13 mouse cellular contexts compared by ENCODE assay signal in the genomic region with DNA sequence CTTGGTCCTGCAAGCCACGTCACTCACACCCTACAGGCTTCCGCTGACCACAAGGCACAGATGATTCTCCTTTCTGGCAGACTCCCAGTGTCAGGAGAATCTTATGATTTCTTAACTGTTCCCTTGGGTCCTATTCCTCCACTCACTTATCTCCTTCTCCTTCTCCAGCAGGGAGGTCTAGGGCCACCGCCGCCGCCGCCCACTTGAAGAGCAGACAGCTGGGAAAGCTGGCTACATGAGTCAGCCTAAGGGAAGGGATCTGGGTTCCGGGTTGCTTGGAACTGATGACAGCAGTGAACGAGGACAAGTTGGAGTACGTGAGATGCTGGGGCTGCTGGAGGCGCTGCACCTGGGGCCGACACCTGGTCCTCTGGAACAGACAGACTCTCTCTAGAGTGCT.
DNase-seq lines count a peak whose midpoint lies in the region; ATAC-seq and TF ChIP-seq lines count a peak whose summit lies in the region.
"Had no signal": no experiment of that assay in that cellular context is flagged by ENCODE, and none has a peak within 500 bp of the region (broad histone marks: within the 10 kb centered on the region; RNA-seq: fewer than 3 reads in every experiment).

No protein-coding gene starts in this region.

- peak; percentile 56 for DNase-seq in kidney, adult 2 months
- DNase-seq in MN1 (ENCODE audit: low spot score), result peak; percentile 82
- DNase-seq in heart, adult 9 months (ENCODE audit: low spot score in 2 of 2), result peak; percentile 38 to 60
- DNase-seq in kidney, postnatal 36 days, result peak; percentile 38 to 43
- DNase-seq in spleen, postnatal 14 days (ENCODE audit: low spot score in 2 of 2), result no peak
- DNase-seq in embryo, embryonic 10 days (ENCODE audit: low spot score), result no peak
- DNase-seq: liver, postnatal 0 days; spleen, adult 18-20 months; thymus, adult 18-20 months had no signal

- H3K36me3 ChIP-seq in kidney, adult 2 months (ENCODE audit: control insufficient read depth, insufficient read depth, low read length), result no peaks in the 10 kb centered on the region
- no peaks in the 10 kb centered on the region for H3K36me3 ChIP-seq in kidney, embryonic 14.5 days (ENCODE audit: control insufficient read depth, insufficient read depth, low read length)
- H3K36me3 ChIP-seq: hindbrain, embryonic 13.5 days; midbrain, embryonic 12.5 days had no signal

- no peak for ATAC-seq in kidney, embryonic 14.5 days (ENCODE audit: low FRiP score, low TSS enrichment)
- no peak for ATAC-seq in granulocyte monocyte progenitor cell, adult 5-6 weeks (replicated peaks; ENCODE audit: poor library complexity, severe bottlenecking)
- ATAC-seq: liver, postnatal 0 days had no signal

- WGBS in kidney, adult 2 months, result 84% methylated on average over 11 of the region's 11 CpGs
- 81% methylated on average over 11 of the region's 11 CpGs for WGBS in kidney, embryonic 14.5 days

- no peak for TF ChIP-seq POLR2A in kidney, adult 2 months (IDR thresholded peaks at IDR 0.05; ENCODE audit: low read depth, low read length)

- no peak for TF ChIP-seq CTCF in kidney, adult 2 months (conservative IDR thresholded peaks at IDR 0.05; ENCODE audit: insufficient read depth, insufficient read length, low read depth, low read length)

- H3K9me3 ChIP-seq in kidney, embryonic 14.5 days (ENCODE audit: control insufficient read depth, low read length), result no peaks in the 10 kb centered on the region
- H3K9me3 ChIP-seq: hindbrain, embryonic 13.5 days; midbrain, embryonic 12.5 days had no signal

- no peak overlapping the region for H3K4me3 ChIP-seq in kidney, adult 2 months (ENCODE audit: insufficient read depth, low read depth, low read length)
- H3K4me3 ChIP-seq in kidney, embryonic 14.5 days (ENCODE audit: low read length), result no peak overlapping the region
- H3K4me3 ChIP-seq: hindbrain, embryonic 13.5 days; midbrain, embryonic 12.5 days had no signal

- H3K4me2 ChIP-seq in kidney, embryonic 14.5 days (replicated peaks; ENCODE audit: low read depth, low read length), result no peak overlapping the region
- H3K4me2 ChIP-seq: hindbrain, embryonic 13.5 days; midbrain, embryonic 12.5 days had no signal

- H3K27me3 ChIP-seq in kidney, adult 2 months (replicated peaks; ENCODE audit: control insufficient read depth, insufficient read depth, low read length), result no peaks in the 10 kb centered on the region
- H3K27me3 ChIP-seq in kidney, embryonic 14.5 days (ENCODE audit: control insufficient read depth, insufficient read depth, low read length), result no peaks in the 10 kb centered on the region
- H3K27me3 ChIP-seq: hindbrain, embryonic 13.5 days; midbrain, embryonic 12.5 days had no signal

- H3K4me1 ChIP-seq in kidney, adult 2 months (ENCODE audit: control insufficient read depth, insufficient read depth, low read length), result peaks cover 25% of the 10 kb centered on the region
- no peaks in the 10 kb centered on the region for H3K4me1 ChIP-seq in kidney, embryonic 14.5 days (ENCODE audit: control insufficient read depth, insufficient read depth, low read length)
- H3K4me1 ChIP-seq: hindbrain, embryonic 13.5 days; midbrain, embryonic 12.5 days had no signal

- H3K27ac ChIP-seq in kidney, adult 2 months (ENCODE audit: insufficient read depth, low read depth, low read length), result peak overlapping the region; percentile 42
- no peak overlapping the region for H3K27ac ChIP-seq in kidney, embryonic 14.5 days (ENCODE audit: low read depth, low read length)
- H3K27ac ChIP-seq: hindbrain, embryonic 13.5 days; midbrain, embryonic 12.5 days had no signal

- no peak overlapping the region for H3K9ac ChIP-seq in kidney, embryonic 14.5 days (ENCODE audit: low read depth, low read length)
- H3K9ac ChIP-seq: hindbrain, embryonic 13.5 days; liver, postnatal 0 days; midbrain, embryonic 12.5 days had no signal

Comparison
In these comparisons a context has a peak if more than half of its experiments do, and no peak if none do; other contexts are left out.
1. DNase-seq: peak in kidney, adult 2 months (single experiment), MN1 (single experiment), heart, adult 9 months (2 of 2) and kidney, postnatal 36 days (2 of 2); none in spleen, postnatal 14 days (0 of 2) and embryo, embryonic 10 days (single experiment).